Mouse (Mus musculus): ENCODE measurements around the gene Zfp446. TPM values are rescaled to one million over a fixed set of nuclear protein-coding genes. Genes with fewer than 3 reads are reported as not detected.

The Zfp446 gene
- polyA plus RNA-seq, 1 experiment, result 8.4 TPM

GRCm38 (mm10) chr7:13034148-13034977 is 56.7 kb downstream of the Zfp446 start, which contains the start of gene Chmp2a:
Gene Chmp2a (minus strand): TSS chr7:13034807.
- Histone ChIP-seq H3K4me1 (ENCODE audit: control insufficient read depth, insufficient read depth, low read length) (peaks cover 25% of the 10 kb centered on the region), H3K4me3 (ENCODE audit: control insufficient read depth, low read depth, low read length) (peak within 1 kb of the TSS; percentile 93), H3K27me3 (ENCODE audit: control insufficient read depth, insufficient read depth, low read length) (no peaks in the 10 kb centered on the region), H3K36me3 (ENCODE audit: control insufficient read depth, insufficient read depth, low read length) (peaks cover 2% of the 10 kb centered on the region), H3K27ac (ENCODE audit: control insufficient read depth, insufficient read depth, low read depth, low read length) (peak within 1 kb of the TSS; percentile 94)
- TF ChIP-seq CTCF (IDR thresholded peaks at IDR 0.05; ENCODE audit: control insufficient read depth, insufficient read depth, insufficient replicate concordance, low read depth, low read length) (no peak; the same call in 1 of the 2 replicates), POLR2A (IDR thresholded peaks at IDR 0.05; ENCODE audit: control insufficient read depth, low read depth, low read length) (peak; percentile 76)

Other genes starting within 250 kb of the Zfp446 start
- gene Vmn2r56, start 242.8 kb upstream of the Zfp446 start, polyA plus RNA-seq (2012; rRNA removed), result not detected in 2 replicates
- gene Zscan18, start 174.2 kb upstream of the Zfp446 start, polyA plus RNA-seq (2012; rRNA removed), result 7.6 and 9.0 TPM in 2 replicates
- gene Zfp329, start 159.0 kb upstream of the Zfp446 start, polyA plus RNA-seq (2012; rRNA removed), result 2.0 and 3.0 TPM in 2 replicates
- gene Zfp110, start 143.1 kb upstream of the Zfp446 start, polyA plus RNA-seq (2012; rRNA removed), result 33.3 and 34.2 TPM in 2 replicates
- gene Zfp128, start 96.7 kb upstream of the Zfp446 start, polyA plus RNA-seq (2012; rRNA removed), result 3.4 and 3.5 TPM in 2 replicates
- gene Zscan22, start 80.0 kb upstream of the Zfp446 start, polyA plus RNA-seq (2012; rRNA removed), result 19.0 and 20.7 TPM in 2 replicates
- gene Rps5, start 55.6 kb upstream of the Zfp446 start, polyA plus RNA-seq (2012; rRNA removed), result 512 and 591 TPM in 2 replicates
- 0.12 and 0.13 TPM in 2 replicates for gene Rnf225, start 50.4 kb upstream of the Zfp446 start, polyA plus RNA-seq (2012; rRNA removed)
- 0.60 and 0.75 TPM in 2 replicates for gene Zfp324, start 12.0 kb upstream of the Zfp446 start, polyA plus RNA-seq (2012; rRNA removed)
- gene Slc27a5, start 20.3 kb downstream of the Zfp446 start, polyA plus RNA-seq (2012; rRNA removed), result 0.06 and 0.14 TPM in 2 replicates
- gene Trim28, start 21.3 kb downstream of the Zfp446 start, polyA plus RNA-seq (2012; rRNA removed), result 507 and 516 TPM in 2 replicates
- gene Zbtb45, start 32.2 kb downstream of the Zfp446 start, polyA plus RNA-seq (2012; rRNA removed), result 4.3 and 5.6 TPM in 2 replicates
- 107 and 115 TPM in 2 replicates for gene Chmp2a, start 57.0 kb downstream of the Zfp446 start, polyA plus RNA-seq (2012; rRNA removed)
- gene Ube2m, start 60.4 kb downstream of the Zfp446 start, polyA plus RNA-seq (2012; rRNA removed), result 377 and 399 TPM in 2 replicates
- gene Mzf1, start 76.9 kb downstream of the Zfp446 start, polyA plus RNA-seq (2012; rRNA removed), result 7.5 and 8.2 TPM in 2 replicates
- not detected in 2 replicates for gene Vmn1r85, start 117.3 kb downstream of the Zfp446 start, polyA plus RNA-seq (2012; rRNA removed)
- gene Vmn1r86, start 142.1 kb downstream of the Zfp446 start, polyA plus RNA-seq (2012; rRNA removed), result not detected in 2 replicates
- gene Vmn1r87, start 162.3 kb downstream of the Zfp446 start, polyA plus RNA-seq (2012; rRNA removed), result not detected in 2 replicates
- gene Vmn1r88, start 181.7 kb downstream of the Zfp446 start, polyA plus RNA-seq (2012; rRNA removed), result not detected in 2 replicates
- gene Vmn1r89, start 235.2 kb downstream of the Zfp446 start, polyA plus RNA-seq (2012; rRNA removed), result not detected in 2 replicates